ENCODE assay signal across 20 mouse cellular contexts in genomic region chr1:165129573-165129972, GRCm38 (mm10). TPM values are rescaled to one million over a fixed set of nuclear protein-coding genes. Genes with fewer than 3 reads are reported as not detected.
"Had no signal": no experiment of that assay in that cellular context is flagged by ENCODE, and none has a peak within 500 bp of the region (broad histone marks: within the 10 kb centered on the region; RNA-seq: fewer than 3 reads in every experiment).

No protein-coding gene starts in this region.

- ATAC-seq: intestine, postnatal 0 days; lung, postnatal 0 days; midbrain, embryonic 13.5 days had no signal

- H3K4me1 ChIP-seq: limb, embryonic 10.5 days; midbrain, embryonic 13.5 days had no signal

- H3K4me3 ChIP-seq: limb, embryonic 10.5 days; liver, embryonic 15.5 days; midbrain, embryonic 13.5 days had no signal

- H3K9ac ChIP-seq: liver, embryonic 15.5 days; midbrain, embryonic 13.5 days had no signal

- DNase-seq: kidney, adult 8-10 months; kidney, postnatal 25 days; lung, adult 2 months; lung, postnatal 36 days; right cerebral cortex, adult 18-20 months; right cerebral cortex, postnatal 25 days; thymus, postnatal 36 days had no signal

- H3K27me3 ChIP-seq: liver, embryonic 15.5 days; midbrain, embryonic 13.5 days had no signal

- H3K9me3 ChIP-seq: limb, embryonic 10.5 days; liver, embryonic 15.5 days; midbrain, embryonic 13.5 days had no signal

- H3K36me3 ChIP-seq: limb, embryonic 10.5 days; liver, embryonic 15.5 days; midbrain, embryonic 13.5 days had no signal

- H3K4me2 ChIP-seq: liver, embryonic 11.5 days; liver, embryonic 15.5 days; midbrain, embryonic 13.5 days had no signal

- H3K27ac ChIP-seq: limb, embryonic 10.5 days; liver, embryonic 15.5 days; midbrain, embryonic 13.5 days had no signal

RNA-seq across cellular contexts. Expression of gene Tbx19, which starts 31.0 kb away (rescaled TPM):
- total RNA-seq: layer of hippocampus, adult 18-20 months; layer of hippocampus, postnatal 10 days; left cerebral cortex, postnatal 14 days; monocyte, adult 5-6 weeks had no signal
- polyA plus RNA-seq: intestine, postnatal 0 days; kidney, embryonic 16.5 days; limb, embryonic 10.5 days; limb, embryonic 14.5 days; liver, embryonic 15.5 days; lung, postnatal 0 days; midbrain, embryonic 13.5 days; stomach, embryonic 16.5 days had no signal
